Mouse (Mus musculus) embryonic fibroblast, embryonic 13.5 days (primary cell): ENCODE measurements at regions not wholly inside any gene's neighbourhood (a gene's known extent, or its start where the extent isn't known, plus 50 kb on each side); places are given as distances from the start of the nearest gene placed in this dataset.

ENCODE experiments used
- H3K27ac ChIP-seq: 2 replicates; pipeline ENCODE4 v1.5.1; 2012; ENCODE audit warnings: low read length, control low read depth, inconsistent platforms; ENCODE audit not compliant: insufficient read depth
- H3K4me1 ChIP-seq: 2 replicates; pipeline ENCODE4 v1.6.1; 2011; ENCODE audit warnings: low read length; ENCODE audit not compliant: control insufficient read depth, insufficient read depth
- H3K4me3 ChIP-seq: 2 replicates; pipeline ENCODE4 v1.5.1; 2011; ENCODE audit warnings: mild to moderate bottlenecking, control low read depth, low read length; ENCODE audit not compliant: insufficient read depth
- CTCF ChIP-seq: IDR thresholded peaks from 2 replicates; pipeline ENCODE4 v1.5.1; 2011; ENCODE audit warnings: mild to moderate bottlenecking, control low read depth, low read length, moderate library complexity, borderline replicate concordance; ENCODE audit not compliant: insufficient read depth
- POLR2A ChIP-seq: IDR thresholded peaks from 2 replicates; pipeline ENCODE4 v1.6.1; 2011; ENCODE audit warnings: low read depth, mild to moderate bottlenecking, control low read depth, low read length, moderate library complexity

- Histone ChIP-seq H3K27ac (no peak overlapping the region), H3K4me1 (no peaks in the 10 kb centered on the region), H3K4me3 (no peak overlapping the region)
- TF ChIP-seq CTCF: no peak
- no peak for TF ChIP-seq POLR2A
Measured at GRCm38 (mm10) chr14:62001481-62001949, 290.9 kb upstream of the Rnaseh2b start.

- H3K27ac ChIP-seq: no peak overlapping the region
- no peaks in the 10 kb centered on the region for H3K4me1 ChIP-seq
- TF ChIP-seq CTCF: no peak
- TF ChIP-seq POLR2A: no peak
Measured at GRCm38 (mm10) chr14:62002131-62002530, 290.3 kb upstream of the Rnaseh2b start.

GRCm38 (mm10) chr14:62003013-62003781, 289.2 kb upstream of the Rnaseh2b start:
- Histone ChIP-seq H3K4me1 (no peaks in the 10 kb centered on the region), H3K27ac (no peak overlapping the region), H3K4me3 (no peak overlapping the region)
- TF ChIP-seq CTCF (no peak), POLR2A (no peak)

More at GRCm38 (mm10) chr14:62002131-62002530, 290.3 kb upstream of the Rnaseh2b start:
- no peak overlapping the region for H3K4me3 ChIP-seq

GRCm38 (mm10) chr14:62003797-62004196, 288.6 kb upstream of the Rnaseh2b start:
- H3K4me3 ChIP-seq: no peak overlapping the region
- no peak overlapping the region for H3K27ac ChIP-seq
- TF ChIP-seq POLR2A (no peak), CTCF (no peak)
- H3K4me1 ChIP-seq: no peaks in the 10 kb centered on the region

GRCm38 (mm10) chr14:62008707-62009106, 283.7 kb upstream of the Rnaseh2b start:
- no peak for TF ChIP-seq CTCF
- no peak for TF ChIP-seq POLR2A

GRCm38 (mm10) chr14:62018804-62019203, 273.6 kb upstream of the Rnaseh2b start:
- TF ChIP-seq POLR2A (no peak), CTCF (no peak)
- no peak overlapping the region for H3K27ac ChIP-seq
- H3K4me3 ChIP-seq: no peak overlapping the region
- H3K4me1 ChIP-seq: no peaks in the 10 kb centered on the region

More at GRCm38 (mm10) chr14:62008707-62009106, 283.7 kb upstream of the Rnaseh2b start:
- Histone ChIP-seq H3K4me1 (no peaks in the 10 kb centered on the region), H3K4me3 (no peak overlapping the region), H3K27ac (no peak overlapping the region)

GRCm38 (mm10) chr14:62020996-62021395, 271.4 kb upstream of the Rnaseh2b start:
- Histone ChIP-seq H3K4me3 (no peak overlapping the region), H3K4me1 (no peaks in the 10 kb centered on the region), H3K27ac (no peak overlapping the region)
- TF ChIP-seq CTCF (no peak), POLR2A (no peak)

- no peak overlapping the region for H3K4me3 ChIP-seq
- no peak overlapping the region for H3K27ac ChIP-seq
- no peaks in the 10 kb centered on the region for H3K4me1 ChIP-seq
- TF ChIP-seq CTCF (no peak), POLR2A (no peak)
Measured at GRCm38 (mm10) chr14:62022193-62022592, 270.2 kb upstream of the Rnaseh2b start.

- no peak overlapping the region for H3K4me3 ChIP-seq
- no peak overlapping the region for H3K27ac ChIP-seq
- H3K4me1 ChIP-seq: no peaks in the 10 kb centered on the region
- TF ChIP-seq CTCF (no peak), POLR2A (no peak)
Measured at GRCm38 (mm10) chr14:62023022-62023421, 269.4 kb upstream of the Rnaseh2b start.

GRCm38 (mm10) chr14:62027751-62028279, 264.6 kb upstream of the Rnaseh2b start:
- Histone ChIP-seq H3K4me1 (no peaks in the 10 kb centered on the region), H3K27ac (no peak overlapping the region), H3K4me3 (no peak overlapping the region)
- TF ChIP-seq POLR2A (no peak), CTCF (no peak)
